Mouse (Mus musculus): ENCODE measurements around the gene Ttc26.
"Not testable (repeated sequence)": the region's sequence is repeated elsewhere in the genome, so short reads cannot be mapped to it uniquely, and the experiment has no call there.

The Ttc26 gene

DNA sequence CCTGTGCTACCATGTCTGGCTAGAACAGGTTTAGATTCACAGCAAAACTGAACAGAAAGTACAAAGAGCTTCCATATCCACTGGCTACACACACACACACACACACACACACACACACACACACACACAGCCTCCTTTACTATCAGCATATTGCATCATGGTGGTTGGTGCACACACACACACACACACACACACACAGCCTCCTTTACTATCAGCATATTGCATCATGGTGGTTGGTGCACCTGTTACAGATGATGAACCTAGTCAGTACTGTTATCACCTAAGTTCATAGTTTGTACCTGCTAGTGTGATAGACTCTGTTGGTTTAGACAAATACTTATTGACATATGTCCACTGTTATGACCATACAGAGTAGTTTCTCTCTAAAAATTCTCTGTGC, 75.2 kb downstream of the Ttc26 start:
- DNase-seq (ENCODE audit: low read depth, low spot score): not testable (repeated sequence)

GRCm38 (mm10) chr6:38458075-38458474, 76.8 kb downstream of the Ttc26 start:
- no peak for DNase-seq (ENCODE audit: low read depth, low spot score)

- DNase-seq (ENCODE audit: low read depth, low spot score): no peak
Observed at GRCm38 (mm10) chr6:38469591-38469990, 88.3 kb downstream of the Ttc26 start.
